Mouse (Mus musculus) heart, adult 11 months (tissue): ENCODE data around the gene Naa35.
A peak's percentile ranks its signal among the peaks of the same experiment; 100 is the strongest.

ENCODE experiments used
- DNase-seq: peaks from one replicate; pipeline ENCODE4 v3.0.0; 2022

Gene Naa35

GRCm38 (mm10) chr13:59674761-59675150 is 89.7 kb downstream of the Naa35 start:
- DNase-seq = no peak

GRCm38 (mm10) chr13:59675151-59676011 is 90.3 kb downstream of the Naa35 start, which contains the start of gene Golm1:
Golm1 (minus strand) TSS chr13:59675811.
- DNase-seq = peak; percentile 97

DNA sequence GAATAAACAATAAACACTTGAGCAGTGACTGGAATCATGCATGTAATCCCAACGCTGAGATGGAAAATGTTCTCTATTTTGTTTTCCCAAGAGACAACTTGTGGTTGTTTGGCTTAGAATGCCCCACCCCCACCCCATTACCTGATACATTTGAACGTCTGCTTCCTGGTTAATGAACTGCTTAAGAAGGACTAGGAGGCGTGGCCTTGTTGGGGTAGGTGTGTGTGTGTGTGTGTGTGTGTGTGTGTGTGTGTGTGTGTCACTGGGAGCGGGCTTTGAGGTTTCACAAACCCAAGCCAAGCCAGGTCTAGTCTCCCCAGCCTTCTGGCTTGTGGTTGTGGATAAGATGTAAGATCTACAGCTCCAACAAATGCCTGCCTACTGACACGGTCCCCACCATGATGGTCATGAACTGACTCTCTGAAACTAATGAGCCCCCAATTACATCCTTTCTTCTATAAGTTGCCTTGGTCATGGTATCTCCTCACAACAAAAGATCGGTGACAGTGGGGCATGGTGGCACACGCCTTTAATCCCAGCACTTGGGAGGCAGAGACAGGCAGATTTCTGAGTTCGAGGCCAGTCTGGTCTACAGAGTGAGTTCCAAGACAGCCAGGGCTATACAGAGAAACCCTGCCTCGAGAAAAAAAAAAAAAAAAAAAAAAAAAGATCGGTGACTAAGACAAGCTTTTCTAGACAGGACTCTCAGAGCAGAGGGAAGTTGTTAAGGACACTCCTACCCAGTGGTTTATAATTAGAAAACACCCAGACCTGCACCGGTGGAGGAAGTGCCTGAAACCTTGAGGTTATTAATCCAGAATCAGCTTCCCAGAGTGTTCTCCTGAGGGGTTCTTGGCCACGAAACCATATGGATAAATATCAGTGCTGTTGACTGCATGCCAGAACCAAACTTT is 91.5 kb downstream of the Naa35 start:
- no peak for DNase-seq

DNA sequence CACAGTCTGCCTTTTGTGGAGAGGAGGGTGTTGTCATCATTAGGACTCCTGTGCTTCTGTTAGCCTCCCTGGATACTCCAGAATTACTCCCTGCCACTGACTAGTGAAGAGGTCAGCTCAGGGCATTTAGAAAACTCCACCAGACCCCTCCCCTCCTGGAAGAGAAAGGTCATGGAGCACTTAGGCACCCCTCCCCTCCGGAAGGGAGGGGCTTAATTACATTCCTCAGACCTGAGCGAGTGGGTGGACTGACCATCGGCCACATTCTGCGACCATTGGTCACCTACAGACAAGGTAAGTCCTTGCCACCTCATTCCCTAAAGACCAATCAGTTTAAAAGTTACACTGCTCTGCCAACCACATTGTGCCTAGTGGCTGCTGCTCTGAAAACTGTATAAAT is 94.2 kb downstream of the Naa35 start:
- no peak for DNase-seq

DNA sequence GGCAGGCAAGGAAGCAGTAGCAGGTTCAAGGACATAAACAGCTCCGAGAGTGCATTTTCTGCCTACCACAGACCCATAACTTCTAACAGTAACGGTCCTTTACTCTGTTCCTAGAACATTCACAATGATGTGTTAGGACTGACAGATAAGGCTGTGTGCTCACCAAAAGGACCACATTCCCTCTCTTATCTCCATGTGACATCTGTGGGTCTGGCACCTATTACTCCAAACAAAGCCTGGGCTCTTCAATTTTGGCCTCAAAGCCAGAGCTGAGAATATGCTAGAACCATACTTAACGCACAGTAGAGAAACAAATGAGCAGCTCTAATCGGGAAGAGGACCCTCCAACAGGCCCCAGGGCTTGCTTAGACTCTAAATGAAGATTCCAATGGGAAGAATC is 94.8 kb downstream of the Naa35 start:
- DNase-seq = no peak

- DNase-seq = no peak
Observed at GRCm38 (mm10) chr13:59682629-59683028, 97.6 kb downstream of the Naa35 start.

DNA sequence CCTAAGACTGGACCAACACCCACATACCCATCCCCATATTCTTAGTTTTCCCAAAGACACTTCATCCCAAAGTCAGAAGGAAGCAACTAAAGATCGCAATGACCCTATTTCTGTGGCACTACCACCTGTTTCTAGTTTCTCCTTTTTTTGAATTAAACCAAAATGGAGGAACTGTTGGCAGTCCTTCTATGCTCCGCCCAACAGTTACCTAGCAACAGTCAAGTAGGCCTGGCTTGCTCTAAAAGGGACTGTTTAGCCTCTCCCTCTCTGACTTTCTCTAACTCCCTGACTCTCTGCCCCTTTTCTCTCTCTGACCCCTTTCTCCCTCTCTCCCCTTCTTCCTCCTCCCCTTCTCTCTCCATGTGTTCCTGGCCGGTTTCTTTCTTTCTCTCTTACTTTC is 100.2 kb downstream of the Naa35 start:
- DNase-seq = no peak
